Mouse (Mus musculus): ENCODE measurements around the gene Olfr266. TPM values are rescaled to one million over a fixed set of nuclear protein-coding genes. Genes with fewer than 3 reads are reported as not detected.

The Olfr266 gene
- polyA plus RNA-seq, 1 experiment from 2014 or later: not detected

DNA sequence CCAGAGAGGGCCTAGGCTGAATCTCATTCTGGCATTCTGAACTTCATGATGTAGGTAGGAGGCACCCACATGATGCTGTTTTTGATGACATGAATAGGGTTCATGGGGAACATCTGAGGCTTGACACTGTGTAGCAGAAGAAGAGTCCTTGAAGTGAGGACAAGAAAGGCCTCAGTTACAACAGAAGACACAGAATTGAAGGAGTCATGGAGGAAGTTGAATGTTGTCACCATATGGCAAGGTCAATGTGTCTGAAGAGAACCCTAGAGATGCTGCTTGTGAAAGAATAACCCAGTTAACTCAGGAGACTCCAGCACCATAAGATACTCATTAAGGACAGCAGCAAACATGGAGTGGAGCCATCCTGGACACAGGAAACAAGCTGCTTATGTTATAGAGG, 28.0 kb downstream of the Olfr266 start:
- no peaks in the 10 kb centered on the region for H3K36me3 ChIP-seq (ENCODE audit: control insufficient read depth, insufficient read depth)
- H3K4me1 ChIP-seq (replicated peaks; ENCODE audit: control insufficient read depth, insufficient read depth, low read length): no peaks in the 10 kb centered on the region
- no peak overlapping the region for H3K4me2 ChIP-seq (replicated peaks; ENCODE audit: low read depth)
- no peak overlapping the region for H3K27ac ChIP-seq (ENCODE audit: low read depth, low read length)
- no peak for TF ChIP-seq CTCF (IDR thresholded peaks at IDR 0.05; ENCODE audit: low read depth)
- H3K4me3 ChIP-seq (ENCODE audit: low read depth, low read length): no peak overlapping the region
- no peak overlapping the region for H3K9ac ChIP-seq (ENCODE audit: low read depth, low read length)
- H3K27me3 ChIP-seq (replicated peaks; ENCODE audit: control insufficient read depth, insufficient read depth, low read length): no peaks in the 10 kb centered on the region
- no peak for ATAC-seq
- H3K9me3 ChIP-seq (ENCODE audit: control insufficient read depth): no peaks in the 10 kb centered on the region

GRCm38 (mm10) chr3:106789930-106790329, 36.2 kb downstream of the Olfr266 start, which contains the start of gene Cd53:
Gene Cd53, minus strand, starts transcription at chr3:106790149.
- no peak for ATAC-seq
- Histone ChIP-seq H3K9me3 (ENCODE audit: control insufficient read depth) (no peaks in the 10 kb centered on the region), H3K27me3 (replicated peaks; ENCODE audit: control insufficient read depth, insufficient read depth, low read length) (no peaks in the 10 kb centered on the region), H3K9ac (ENCODE audit: low read depth, low read length) (no peak within 1 kb of the TSS), H3K4me3 (ENCODE audit: low read depth, low read length) (no peak within 1 kb of the TSS), H3K27ac (ENCODE audit: low read depth, low read length) (no peak within 1 kb of the TSS), H3K36me3 (ENCODE audit: control insufficient read depth, insufficient read depth) (no peaks in the 10 kb centered on the region), H3K4me2 (replicated peaks; ENCODE audit: low read depth) (no peak within 1 kb of the TSS), H3K4me1 (replicated peaks; ENCODE audit: control insufficient read depth, insufficient read depth, low read length) (no peaks in the 10 kb centered on the region)
- 71% methylated on average over 2 of the region's 2 CpGs for WGBS
- no peak for TF ChIP-seq CTCF (IDR thresholded peaks at IDR 0.05; ENCODE audit: low read depth)

- H3K27me3 ChIP-seq (replicated peaks; ENCODE audit: control insufficient read depth, insufficient read depth, low read length): no peaks in the 10 kb centered on the region
- TF ChIP-seq CTCF (IDR thresholded peaks at IDR 0.05; ENCODE audit: low read depth): no peak
- no peak for ATAC-seq
- WGBS: 53% methylated on average over 2 of the region's 2 CpGs
- no peak overlapping the region for H3K9ac ChIP-seq (ENCODE audit: low read depth, low read length)
- no peaks in the 10 kb centered on the region for H3K36me3 ChIP-seq (ENCODE audit: control insufficient read depth, insufficient read depth)
- H3K4me2 ChIP-seq (replicated peaks; ENCODE audit: low read depth): no peak overlapping the region
- no peak overlapping the region for H3K4me3 ChIP-seq (ENCODE audit: low read depth, low read length)
- H3K27ac ChIP-seq (ENCODE audit: low read depth, low read length): no peak overlapping the region
- H3K4me1 ChIP-seq (replicated peaks; ENCODE audit: control insufficient read depth, insufficient read depth, low read length): no peaks in the 10 kb centered on the region
- no peaks in the 10 kb centered on the region for H3K9me3 ChIP-seq (ENCODE audit: control insufficient read depth)
Measured at GRCm38 (mm10) chr3:106788440-106788887, 37.6 kb downstream of the Olfr266 start.

DNA sequence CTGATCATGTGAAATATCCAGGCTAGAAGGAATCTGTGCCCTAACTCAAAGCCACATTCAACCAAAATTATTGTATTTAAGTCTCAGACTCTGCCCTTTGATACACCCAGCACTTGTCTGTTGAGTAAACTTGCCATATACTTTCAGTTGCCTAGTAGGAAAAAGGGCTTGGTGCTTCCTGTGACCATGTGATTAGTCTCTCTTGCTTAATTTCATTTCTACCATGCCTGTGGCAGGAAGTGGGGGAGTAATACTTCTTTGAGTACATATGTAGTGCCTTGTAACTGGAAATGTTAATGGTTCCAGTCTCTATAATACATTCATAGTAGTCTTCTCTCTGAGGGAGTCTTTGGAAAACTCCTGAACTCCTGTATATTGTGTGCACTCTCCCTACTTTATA, 38.1 kb downstream of the Olfr266 start:
- TF ChIP-seq CTCF (IDR thresholded peaks at IDR 0.05; ENCODE audit: low read depth): no peak
- Histone ChIP-seq H3K36me3 (ENCODE audit: control insufficient read depth, insufficient read depth) (no peaks in the 10 kb centered on the region), H3K9me3 (ENCODE audit: control insufficient read depth) (no peaks in the 10 kb centered on the region), H3K27ac (ENCODE audit: low read depth, low read length) (no peak overlapping the region), H3K4me1 (replicated peaks; ENCODE audit: control insufficient read depth, insufficient read depth, low read length) (no peaks in the 10 kb centered on the region), H3K4me3 (ENCODE audit: low read depth, low read length) (no peak overlapping the region), H3K9ac (ENCODE audit: low read depth, low read length) (no peak overlapping the region), H3K4me2 (replicated peaks; ENCODE audit: low read depth) (no peak overlapping the region), H3K27me3 (replicated peaks; ENCODE audit: control insufficient read depth, insufficient read depth, low read length) (no peaks in the 10 kb centered on the region)
- ATAC-seq: no peak

GRCm38 (mm10) chr3:106785130-106785529, 41.0 kb downstream of the Olfr266 start:
- WGBS: 73% methylated on average over 3 of the region's 3 CpGs
- no peak for TF ChIP-seq CTCF (IDR thresholded peaks at IDR 0.05; ENCODE audit: low read depth)
- H3K27ac ChIP-seq (ENCODE audit: low read depth, low read length): no peak overlapping the region

DNA sequence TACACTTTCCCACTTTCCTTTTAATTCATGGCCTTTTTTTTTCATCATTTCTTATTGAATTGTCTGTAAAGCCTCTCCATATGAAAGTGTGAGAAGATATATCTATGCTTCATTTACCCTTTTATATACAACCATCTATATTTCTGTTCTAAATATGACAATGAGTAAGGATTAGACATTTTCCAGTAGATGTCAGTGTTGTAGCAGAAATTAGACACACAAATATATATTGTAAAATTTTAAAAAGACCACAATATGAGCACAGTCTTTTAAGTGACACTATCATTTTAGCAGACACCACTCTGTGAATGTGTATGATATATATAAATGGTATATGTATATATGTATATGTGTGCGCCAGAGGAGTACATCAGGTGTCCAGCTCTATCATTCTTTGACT, 54.3 kb downstream of the Olfr266 start:
- H3K4me2 ChIP-seq (replicated peaks; ENCODE audit: low read depth): no peak overlapping the region
- TF ChIP-seq CTCF (IDR thresholded peaks at IDR 0.05; ENCODE audit: low read depth): no peak
- no peaks in the 10 kb centered on the region for H3K36me3 ChIP-seq (ENCODE audit: control insufficient read depth, insufficient read depth)
- H3K27ac ChIP-seq (ENCODE audit: low read depth, low read length): no peak overlapping the region
- no peak overlapping the region for H3K4me3 ChIP-seq (ENCODE audit: low read depth, low read length)
- no peaks in the 10 kb centered on the region for H3K4me1 ChIP-seq (replicated peaks; ENCODE audit: control insufficient read depth, insufficient read depth, low read length)
- WGBS: 82% methylated on average over 1 of the region's 1 CpGs
- no peaks in the 10 kb centered on the region for H3K9me3 ChIP-seq (ENCODE audit: control insufficient read depth)
- no peak for ATAC-seq
- no peaks in the 10 kb centered on the region for H3K27me3 ChIP-seq (replicated peaks; ENCODE audit: control insufficient read depth, insufficient read depth, low read length)
- H3K9ac ChIP-seq (ENCODE audit: low read depth, low read length): no peak overlapping the region

More at GRCm38 (mm10) chr3:106785130-106785529, 41.0 kb downstream of the Olfr266 start:
- no peaks in the 10 kb centered on the region for H3K27me3 ChIP-seq (replicated peaks; ENCODE audit: control insufficient read depth, insufficient read depth, low read length)
- H3K9me3 ChIP-seq (ENCODE audit: control insufficient read depth): no peaks in the 10 kb centered on the region
- no peak overlapping the region for H3K4me3 ChIP-seq (ENCODE audit: low read depth, low read length)
- ATAC-seq: no peak
- no peak overlapping the region for H3K9ac ChIP-seq (ENCODE audit: low read depth, low read length)
- H3K36me3 ChIP-seq (ENCODE audit: control insufficient read depth, insufficient read depth): no peaks in the 10 kb centered on the region
- no peaks in the 10 kb centered on the region for H3K4me1 ChIP-seq (replicated peaks; ENCODE audit: control insufficient read depth, insufficient read depth, low read length)
- H3K4me2 ChIP-seq (replicated peaks; ENCODE audit: low read depth): no peak overlapping the region

Other genes with a start within 250 kb of the Olfr266 start
- 12.1 and 13.8 TPM in 2 replicates for gene Lrif1, start 141.3 kb downstream of the Olfr266 start, polyA plus RNA-seq (2015; fragmentation: Nextera tagmentation; extraction: Ambion mirVana)
- 7.5 and 8.0 TPM in 2 replicates for gene Cd53, start 36.1 kb downstream of the Olfr266 start, polyA plus RNA-seq (2015; fragmentation: Nextera tagmentation; extraction: Ambion mirVana)
- gene Kcna3, start 209.9 kb upstream of the Olfr266 start, polyA plus RNA-seq (2015; fragmentation: Nextera tagmentation; extraction: Ambion mirVana): 0.13 and 0.29 TPM in 2 replicates

All from intestine, postnatal 0 days (tissue).